Comparison of ENCODE assay signal across 32 mouse cellular contexts in the genomic region with DNA sequence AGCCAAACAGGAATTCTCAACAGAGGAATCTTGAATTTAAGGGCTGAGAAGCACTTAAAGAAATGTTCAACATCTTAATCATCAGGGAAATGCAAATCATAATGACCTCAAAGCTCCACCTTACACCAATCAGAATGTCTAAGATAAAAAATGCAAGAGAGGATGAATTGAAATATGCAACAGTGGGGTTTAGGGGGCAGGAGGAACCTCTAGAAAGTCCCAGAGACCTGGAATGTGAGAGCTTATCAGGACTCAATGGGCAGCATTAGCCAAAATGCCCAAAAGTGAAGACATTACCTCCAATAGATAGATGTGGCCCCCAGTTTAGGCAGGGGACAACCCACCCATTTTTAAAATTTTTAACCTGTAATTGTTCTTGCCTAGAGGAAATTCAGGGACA.
DNase-seq lines count a peak whose midpoint lies in the region; ATAC-seq and TF ChIP-seq lines count a peak whose summit lies in the region.
"Had no signal": no experiment of that assay in that cellular context is flagged by ENCODE, and none has a peak within 500 bp of the region (broad histone marks: within the 10 kb centered on the region; RNA-seq: fewer than 3 reads in every experiment).

No protein-coding gene starts in this region.

- TF ChIP-seq CTCF in cortical plate, adult 2 months (IDR thresholded peaks at IDR 0.05; ENCODE audit: extremely low read depth, insufficient read depth, low read length): no peak

- TF ChIP-seq POLR2A in cortical plate, adult 2 months (IDR thresholded peaks at IDR 0.05; ENCODE audit: extremely low read depth, insufficient read depth, low read length): no peak

- no peak overlapping the region for H3K4me3 ChIP-seq in cortical plate, adult 2 months (ENCODE audit: insufficient read depth, low read length)
- no peak overlapping the region for H3K4me3 ChIP-seq in forebrain, embryonic 15.5 days
- no peak overlapping the region for H3K4me3 ChIP-seq in midbrain, embryonic 14.5 days (replicated peaks; ENCODE audit: low read depth, low read length)
- H3K4me3 ChIP-seq: embryonic facial prominence, embryonic 13.5 days; heart, embryonic 10.5 days; heart, embryonic 15.5 days; hindbrain, embryonic 12.5 days; intestine, embryonic 15.5 days; limb, embryonic 12.5 days; liver, embryonic 15.5 days had no signal

- no peaks in the 10 kb centered on the region for H3K27me3 ChIP-seq in forebrain, embryonic 15.5 days
- no peaks in the 10 kb centered on the region for H3K27me3 ChIP-seq in midbrain, embryonic 14.5 days (ENCODE audit: control insufficient read depth, insufficient read depth, low read length)
- H3K27me3 ChIP-seq: embryonic facial prominence, embryonic 13.5 days; heart, embryonic 15.5 days; hindbrain, embryonic 12.5 days; intestine, embryonic 15.5 days; limb, embryonic 12.5 days; liver, embryonic 15.5 days had no signal

- H3K36me3 ChIP-seq in forebrain, embryonic 15.5 days: no peaks in the 10 kb centered on the region
- no peaks in the 10 kb centered on the region for H3K36me3 ChIP-seq in midbrain, embryonic 14.5 days (ENCODE audit: control insufficient read depth, insufficient read depth, low read length)
- H3K36me3 ChIP-seq: embryonic facial prominence, embryonic 13.5 days; G1E; heart, embryonic 10.5 days; heart, embryonic 15.5 days; hindbrain, embryonic 12.5 days; intestine, embryonic 15.5 days; limb, embryonic 12.5 days; liver, embryonic 15.5 days had no signal

- DNase-seq in heart, adult 11 months: peak; percentile 53
- DNase-seq in heart, adult 9 months (ENCODE audit: low spot score in 2 of 2): no peak
- no peak for DNase-seq in midbrain, embryonic 14.5 days
- DNase-seq in right cerebral cortex, postnatal 36 days (ENCODE audit: low spot score in 2 of 2): no peak
- DNase-seq in spleen, adult 18-20 months: no peak
- DNase-seq: adrenal gland, postnatal 10 days; cerebellum, adult 11 months; cerebellum, adult 9-10 months; cerebellum, postnatal 36 days; gastrocnemius, postnatal 10 days; kidney, adult 8-10 months; kidney, postnatal 4 days; layer of hippocampus, adult 9-11 months; lung, embryonic 14.5 days; lung, postnatal 14 days; retina, postnatal 1 day; right cerebral cortex, postnatal 25 days; thymus, adult 18-20 months; thymus, postnatal 25 days had no signal

- H3K9ac ChIP-seq in forebrain, embryonic 15.5 days (replicated peaks): no peak overlapping the region
- H3K9ac ChIP-seq in midbrain, embryonic 14.5 days (replicated peaks; ENCODE audit: low read length): no peak overlapping the region
- H3K9ac ChIP-seq: embryonic facial prominence, embryonic 13.5 days; heart, embryonic 15.5 days; hindbrain, embryonic 12.5 days; intestine, embryonic 15.5 days; limb, embryonic 12.5 days; liver, embryonic 15.5 days; lung, embryonic 14.5 days had no signal

- no peak overlapping the region for H3K4me2 ChIP-seq in forebrain, embryonic 15.5 days (replicated peaks)
- H3K4me2 ChIP-seq in midbrain, embryonic 14.5 days (ENCODE audit: low read length): no peak overlapping the region
- H3K4me2 ChIP-seq: embryonic facial prominence, embryonic 13.5 days; heart, embryonic 15.5 days; hindbrain, embryonic 12.5 days; intestine, embryonic 15.5 days; limb, embryonic 12.5 days; liver, embryonic 15.5 days; lung, embryonic 14.5 days had no signal

- no peak; the same call in 1 of the 2 replicates for ATAC-seq in forebrain, embryonic 15.5 days (replicated peaks)
- ATAC-seq in midbrain, embryonic 14.5 days (ENCODE audit: low FRiP score, low TSS enrichment): peak; percentile 35; the same call in 1 of the 2 replicates
- ATAC-seq: hindbrain, postnatal 0 days; intestine, embryonic 15.5 days had no signal

- no peaks in the 10 kb centered on the region for H3K4me1 ChIP-seq in cortical plate, adult 2 months (ENCODE audit: control insufficient read depth, insufficient read depth, low read length)
- H3K4me1 ChIP-seq in forebrain, embryonic 15.5 days: peaks cover 19% of the 10 kb centered on the region
- H3K4me1 ChIP-seq in midbrain, embryonic 14.5 days (ENCODE audit: control insufficient read depth, insufficient read depth, low read length): peaks cover 2% of the 10 kb centered on the region; the same call in 1 of the 2 replicates
- H3K4me1 ChIP-seq: embryonic facial prominence, embryonic 13.5 days; heart, embryonic 10.5 days; heart, embryonic 15.5 days; hindbrain, embryonic 12.5 days; intestine, embryonic 15.5 days; limb, embryonic 12.5 days; liver, embryonic 15.5 days had no signal

- 0 out of 2 replicates have a peak overlapping the region, but pooled peaks have one; percentile 50 for H3K27ac ChIP-seq in cortical plate, adult 2 months (ENCODE audit: insufficient read depth, low read length)
- H3K27ac ChIP-seq in forebrain, embryonic 15.5 days (replicated peaks): peak overlapping the region; percentile 92
- no peak overlapping the region for H3K27ac ChIP-seq in midbrain, embryonic 14.5 days (replicated peaks; ENCODE audit: low read depth, low read length)
- H3K27ac ChIP-seq: embryonic facial prominence, embryonic 13.5 days; heart, embryonic 10.5 days; heart, embryonic 15.5 days; hindbrain, embryonic 12.5 days; hindbrain, postnatal 0 days; intestine, embryonic 15.5 days; kidney, postnatal 0 days; limb, embryonic 12.5 days; liver, embryonic 15.5 days; stomach, postnatal 0 days had no signal

- H3K9me3 ChIP-seq in forebrain, embryonic 15.5 days: no peaks in the 10 kb centered on the region
- no peaks in the 10 kb centered on the region for H3K9me3 ChIP-seq in midbrain, embryonic 14.5 days (ENCODE audit: control insufficient read depth, low read length)
- H3K9me3 ChIP-seq: embryonic facial prominence, embryonic 13.5 days; G1E; heart, embryonic 10.5 days; heart, embryonic 15.5 days; hindbrain, embryonic 12.5 days; intestine, embryonic 15.5 days; limb, embryonic 12.5 days; liver, embryonic 15.5 days had no signal
